Mouse (Mus musculus) right cerebral cortex, postnatal 14 days (tissue): ENCODE measurements around the gene Rab36.

Experiments
- DNase-seq: peaks from one replicate; pipeline ENCODE4 v3.0.0; 2022

Rab36 gene

GRCm38 (mm10) chr10:75075665-75076064, 38.8 kb downstream of the Rab36 start:
- DNase-seq, result no peak

- DNase-seq, result no peak
Measured at GRCm38 (mm10) chr10:75078174-75079128, 41.6 kb downstream of the Rab36 start.

GRCm38 (mm10) chr10:75085330-75085729, 48.5 kb downstream of the Rab36 start:
- no peak for DNase-seq

GRCm38 (mm10) chr10:75088471-75088870, 51.6 kb downstream of the Rab36 start:
- DNase-seq, result no peak

- DNase-seq, result no peak
Measured at GRCm38 (mm10) chr10:75091478-75092152, 54.8 kb downstream of the Rab36 start.

- no peak for DNase-seq
Measured at GRCm38 (mm10) chr10:75093252-75093987, 56.6 kb downstream of the Rab36 start.

- no peak for DNase-seq
Measured at GRCm38 (mm10) chr10:75094338-75094737, 57.5 kb downstream of the Rab36 start.

- no peak for DNase-seq
Measured at GRCm38 (mm10) chr10:75095216-75095615, 58.4 kb downstream of the Rab36 start.

GRCm38 (mm10) chr10:75098446-75099183, 61.8 kb downstream of the Rab36 start:
- no peak for DNase-seq

- peak; percentile 43 for DNase-seq
Measured at GRCm38 (mm10) chr10:75100298-75100697, 63.4 kb downstream of the Rab36 start.

GRCm38 (mm10) chr10:75103502-75103901, 66.6 kb downstream of the Rab36 start:
- no peak for DNase-seq
